Mouse (Mus musculus) bone marrow, adult 2 months (tissue): ENCODE data around the gene Arhgap29. TPM values are rescaled to one million over a fixed set of nuclear protein-coding genes. Genes with fewer than 3 reads are reported as not detected.

Experiments
- H3K27ac ChIP-seq: fragments of 200-500 bp; 2 replicates; pipeline ENCODE4 v1.5.1; 2012; ENCODE audit warnings: low read depth, mild to moderate bottlenecking, control low read depth, inconsistent platforms, low read length; ENCODE audit not compliant: control insufficient read depth, poor library complexity, insufficient read depth
- H3K4me1 ChIP-seq: fragments of 200-500 bp; 2 replicates; pipeline ENCODE4 v1.6.1; 2011; ENCODE audit warnings: low read length; ENCODE audit not compliant: control insufficient read depth, insufficient read depth
- H3K4me3 ChIP-seq: fragments of 200-500 bp; replicated peaks from 2 replicates; pipeline ENCODE3; 2011; ENCODE audit warnings: mild to moderate bottlenecking, low read depth, low read length, control low read depth; ENCODE audit not compliant: control insufficient read depth
- CTCF ChIP-seq: fragments of 200-500 bp; IDR thresholded peaks from 2 replicates; pipeline ENCODE4 v1.5.1; 2011; ENCODE audit warnings: low read length, control low read depth; ENCODE audit not compliant: control insufficient read depth, insufficient read depth
- POLR2A ChIP-seq: fragments of 200-500 bp; IDR thresholded peaks from 2 replicates; pipeline ENCODE4 v1.6.1; 2011; ENCODE audit warnings: low read depth, mild to moderate bottlenecking, control low read depth, low read length, borderline replicate concordance; ENCODE audit not compliant: control insufficient read depth
- WGBS: fragments of 180-500 bp; shearing (Covaris S2); methylation state at CpG from one replicate; pipeline ENCODE4 v1.1.7; 2018; 5-methylcytosine and 5-hydroxymethylcytosine counted together
- polyA plus RNA-seq: library from polyadenylated mRNA; stranded (reverse); fragments of >200 nt; gene quantifications from 2 replicates; pipeline ENCODE4 v1.2.4, GENCODE M21; 2011; ENCODE audit warnings: low replicate concordance; ENCODE audit not compliant: missing spikeins, insufficient read depth, insufficient read length

The Arhgap29 gene
- polyA plus RNA-seq, 1 experiment, result 4.5 TPM

- Histone ChIP-seq H3K27ac (no peak overlapping the region), H3K4me3 (no peak overlapping the region), H3K4me1 (no peaks in the 10 kb centered on the region)
- TF ChIP-seq POLR2A (no peak), CTCF (0 out of 2 replicates have a peak, but pooled peaks have one; percentile 12)
These were observed 11.8 kb downstream of the Arhgap29 start for GRCm38 (mm10) chr3:121964173-121964572.

DNA sequence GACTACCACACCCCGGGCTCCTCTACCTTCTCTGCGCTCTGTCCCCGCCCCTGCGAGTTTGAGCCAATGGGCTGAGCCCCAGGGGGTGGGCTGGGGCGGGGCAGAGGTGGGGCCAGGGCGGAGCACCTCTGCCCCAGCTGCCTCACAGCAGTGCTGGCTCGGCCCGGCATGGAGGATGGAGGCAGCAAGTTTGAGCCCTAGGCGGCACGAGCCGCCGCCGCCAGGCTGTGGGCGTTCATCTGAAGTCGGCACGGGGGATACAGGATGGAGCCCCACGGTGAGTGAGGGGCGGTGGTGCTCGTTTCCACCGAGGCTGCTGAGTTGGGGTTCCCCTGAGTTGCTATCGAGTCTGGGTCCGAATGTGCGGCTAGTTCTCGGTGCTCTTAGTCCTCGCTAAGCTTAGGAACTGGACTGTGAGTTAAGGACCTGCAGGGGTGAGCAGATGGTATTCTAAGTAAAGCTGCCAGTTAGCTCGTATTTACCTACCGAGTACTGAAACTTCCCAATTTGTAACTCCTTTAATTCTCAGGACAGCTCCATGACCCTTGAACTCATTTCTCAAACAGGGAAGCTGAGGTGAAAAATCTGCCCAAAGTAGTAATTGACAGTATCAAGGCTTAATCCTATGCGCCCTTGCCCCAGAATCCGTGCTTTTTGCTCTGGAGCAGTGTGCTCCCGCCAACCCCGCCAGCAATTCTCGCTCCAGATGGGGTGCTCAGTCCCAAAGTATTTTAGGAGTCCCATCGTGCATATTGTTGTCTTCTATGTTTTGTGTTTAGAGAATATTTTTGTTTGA, 15.5 kb downstream of the Arhgap29 start:
- no peaks in the 10 kb centered on the region for H3K4me1 ChIP-seq
- peak overlapping the region; percentile 56 for H3K4me3 ChIP-seq
- H3K27ac ChIP-seq, result no peak overlapping the region
- WGBS, result 5% methylated on average over 33 of the region's 33 CpGs
- TF ChIP-seq CTCF (no peak), POLR2A (peak; percentile 59; the same call in 1 of the 2 replicates)

DNA sequence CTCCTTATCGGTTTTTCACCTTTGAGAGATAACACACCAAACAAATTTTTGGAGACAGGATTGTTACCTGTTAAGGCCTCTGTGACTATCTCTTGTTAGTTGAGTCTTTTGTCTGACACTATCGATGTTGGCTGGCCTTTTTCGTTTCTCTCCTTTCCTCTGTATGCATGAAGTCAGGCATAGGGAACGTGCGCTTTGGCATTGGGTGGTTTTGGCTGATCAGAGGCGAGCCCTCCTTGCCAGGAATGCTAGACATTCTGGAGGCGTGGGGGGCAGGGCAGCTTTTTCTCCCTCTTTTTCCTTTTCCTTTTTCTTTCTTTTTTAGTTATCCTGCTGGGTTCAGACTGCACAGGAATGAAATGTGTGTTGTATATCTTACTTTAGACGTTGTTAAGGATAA, 16.3 kb downstream of the Arhgap29 start:
- H3K27ac ChIP-seq, result no peak overlapping the region
- no peak overlapping the region for H3K4me3 ChIP-seq
- 70% methylated on average over 8 of the region's 8 CpGs for WGBS
- H3K4me1 ChIP-seq, result no peaks in the 10 kb centered on the region
- TF ChIP-seq CTCF, result no peak
- no peak for TF ChIP-seq POLR2A

DNA sequence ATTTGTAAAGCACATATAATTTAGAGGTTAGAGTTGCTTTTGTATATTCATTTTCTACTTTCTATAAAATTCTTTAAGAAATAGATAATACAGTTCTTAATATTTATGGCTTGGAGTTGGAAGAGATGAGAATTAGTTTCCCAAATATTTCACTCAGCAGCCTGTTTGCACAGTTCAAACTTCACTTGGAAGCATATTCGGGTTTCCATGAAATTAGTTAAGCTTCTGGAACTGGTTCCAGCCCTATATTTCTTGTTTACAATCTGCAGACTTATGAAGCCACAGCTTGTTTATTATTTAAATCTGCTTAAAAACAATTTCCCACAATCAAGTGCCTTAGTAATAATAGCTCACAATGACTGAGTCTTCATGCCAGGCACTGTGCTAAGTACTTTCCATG, 17.1 kb downstream of the Arhgap29 start:
- H3K4me3 ChIP-seq, result no peak overlapping the region

DNA sequence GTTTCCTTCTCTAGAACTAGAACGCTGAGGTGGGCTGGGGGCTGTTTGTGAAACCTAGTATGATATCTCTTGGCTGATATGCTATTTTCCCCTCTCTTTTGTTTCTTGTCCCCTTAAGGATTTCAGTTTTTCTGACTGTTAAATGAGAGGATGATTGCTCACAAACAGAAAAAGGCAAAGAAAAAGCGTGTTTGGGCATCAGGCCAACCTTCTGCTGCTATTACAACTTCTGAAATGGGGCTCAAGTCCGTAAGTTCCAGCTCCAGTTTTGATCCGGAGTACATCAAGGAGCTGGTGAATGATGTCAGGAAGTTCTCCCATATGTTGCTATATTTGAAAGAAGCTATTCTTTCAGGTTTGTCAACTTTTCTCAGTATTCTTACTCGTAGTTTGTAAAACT, 21.4 kb downstream of the Arhgap29 start:
- no peak overlapping the region for H3K4me3 ChIP-seq
- TF ChIP-seq CTCF, result no peak
- no peak for TF ChIP-seq POLR2A
- no peaks in the 10 kb centered on the region for H3K4me1 ChIP-seq
- WGBS, result 81% methylated on average over 5 of the region's 5 CpGs
- no peak overlapping the region for H3K27ac ChIP-seq

More for the DNA sequence above, 17.1 kb downstream of the Arhgap29 start:
- 75% methylated on average over 1 of the region's 1 CpGs for WGBS
- Histone ChIP-seq H3K27ac (no peak overlapping the region), H3K4me1 (no peaks in the 10 kb centered on the region)
- TF ChIP-seq CTCF, result no peak
- TF ChIP-seq POLR2A, result no peak

DNA sequence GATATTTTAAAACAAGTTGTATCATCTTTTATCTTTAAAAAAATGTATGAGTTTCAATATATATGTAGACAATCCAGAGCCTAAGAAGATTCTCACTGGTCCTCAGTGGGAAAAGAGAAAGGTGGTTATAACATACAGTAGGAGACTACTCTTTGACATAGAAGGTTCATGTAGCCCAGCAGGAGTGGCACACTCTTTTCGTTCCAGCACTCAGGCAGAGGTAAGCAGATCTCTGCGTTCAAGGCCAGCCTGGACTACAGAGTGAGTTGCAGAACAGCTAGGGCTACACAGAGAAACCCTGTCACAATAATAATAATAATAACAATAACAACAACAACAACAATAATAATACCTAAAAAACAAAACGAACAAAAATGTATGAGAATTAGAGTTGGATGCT, 23.0 kb downstream of the Arhgap29 start:
- Histone ChIP-seq H3K4me1 (no peaks in the 10 kb centered on the region), H3K27ac (no peak overlapping the region), H3K4me3 (no peak overlapping the region)
- 84% methylated on average over 3 of the region's 3 CpGs for WGBS
- TF ChIP-seq POLR2A, result no peak
- no peak for TF ChIP-seq CTCF

DNA sequence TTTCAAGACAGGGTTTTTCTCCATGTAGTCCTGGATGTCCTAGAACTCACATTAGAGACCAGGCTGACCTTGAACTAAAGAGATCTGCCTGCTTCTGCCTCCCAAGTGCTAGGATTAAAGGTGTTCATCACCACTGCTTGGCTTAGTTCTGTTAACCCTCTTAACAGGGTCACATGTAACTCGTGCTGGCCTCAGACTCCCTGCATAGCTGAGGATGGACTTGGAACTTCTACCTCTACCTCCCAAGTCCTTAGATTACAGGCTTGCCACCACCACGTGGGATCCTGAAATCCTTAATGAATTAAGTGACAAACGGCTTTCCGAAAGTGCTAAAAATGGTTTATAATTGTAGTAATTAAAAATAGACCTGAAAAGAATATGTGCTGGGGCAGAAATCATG, 29.0 kb downstream of the Arhgap29 start:
- H3K27ac ChIP-seq, result no peak overlapping the region
- TF ChIP-seq CTCF (no peak), POLR2A (no peak)
- WGBS, result 80% methylated on average over 4 of the region's 4 CpGs
- no peak overlapping the region for H3K4me3 ChIP-seq
- no peaks in the 10 kb centered on the region for H3K4me1 ChIP-seq

DNA sequence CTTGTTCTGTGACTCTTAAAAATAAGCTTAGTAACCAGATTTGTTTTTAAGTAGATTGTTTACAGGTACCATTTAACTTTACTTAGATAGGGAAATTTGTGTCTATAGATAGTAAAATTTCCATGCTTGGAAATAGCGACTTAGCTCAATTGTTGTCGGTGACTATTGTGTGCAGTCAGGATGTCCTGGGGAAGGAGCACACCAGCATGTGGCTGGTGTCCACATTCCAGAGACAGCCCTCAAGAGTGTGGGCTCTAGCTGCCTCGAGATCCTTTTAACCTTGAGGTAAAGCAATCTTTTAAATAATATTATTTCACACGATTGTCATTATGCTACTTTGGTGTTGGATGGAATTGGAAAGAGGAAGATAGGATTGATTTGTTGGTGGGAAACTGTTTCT, 30.1 kb downstream of the Arhgap29 start:
- Histone ChIP-seq H3K27ac (no peak overlapping the region), H3K4me1 (no peaks in the 10 kb centered on the region), H3K4me3 (no peak overlapping the region)
- TF ChIP-seq CTCF (no peak), POLR2A (no peak)
- WGBS, result 16% methylated on average over 4 of the region's 4 CpGs

DNA sequence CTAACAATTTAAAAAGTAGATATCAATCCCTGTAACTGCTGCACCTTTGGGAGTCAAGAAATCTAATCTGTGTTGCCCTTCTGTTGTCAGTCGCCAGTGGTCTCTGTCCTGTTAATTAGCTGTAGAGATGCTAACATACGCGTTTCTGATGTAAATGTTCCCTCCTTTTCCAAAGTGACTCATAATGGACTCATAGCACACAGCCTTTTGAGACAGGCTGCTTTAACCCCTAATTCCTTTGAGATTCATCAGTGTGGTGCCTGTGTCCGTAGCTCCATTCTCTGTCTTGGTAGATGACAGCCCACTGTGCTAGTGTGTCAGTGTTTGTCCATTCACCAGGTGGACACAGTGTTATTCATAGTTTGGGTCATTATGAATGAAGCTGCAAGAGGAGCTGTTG, 42.8 kb downstream of the Arhgap29 start:
- Histone ChIP-seq H3K4me3 (no peak overlapping the region), H3K4me1 (no peaks in the 10 kb centered on the region), H3K27ac (no peak overlapping the region)
- TF ChIP-seq CTCF (no peak), POLR2A (no peak)
- 91% methylated on average over 4 of the region's 4 CpGs for WGBS
